Mouse (Mus musculus) hindbrain, embryonic 16.5 days (tissue): Measurements from ENCODE around the gene Rgr. TPM values are rescaled to one million over a fixed set of nuclear protein-coding genes. Genes with fewer than 3 reads are reported as not detected.

Experiments used
- ATAC-seq: fragments of 200-750 bp; cut with Nextera tagmentation; 2 replicates; pipeline ENCODE4 v1.8.0; 2017; ENCODE audit warnings: moderate TSS enrichment, moderate library complexity
- H3K27ac ChIP-seq: fragments of 300-500 bp; sonication (generic); 2 replicates; pipeline ENCODE4 v1.5.1; 2014; ENCODE audit warnings: low read depth, mild to moderate bottlenecking, control low read depth, low read length, moderate library complexity
- H3K27me3 ChIP-seq: fragments of 300-500 bp; sonication (generic); replicated peaks from 2 replicates; pipeline ENCODE4 v1.6.1; 2014; ENCODE audit warnings: low read length; ENCODE audit not compliant: control insufficient read depth, insufficient read depth
- H3K36me3 ChIP-seq: fragments of 300-500 bp; sonication (generic); 2 replicates; pipeline ENCODE4 v1.6.1; 2014; ENCODE audit warnings: mild to moderate bottlenecking, low read length, moderate library complexity, mixed read lengths; ENCODE audit not compliant: control insufficient read depth, insufficient read depth
- H3K4me1 ChIP-seq: fragments of 300-500 bp; sonication (generic); 2 replicates; pipeline ENCODE4 v1.6.1; 2014; ENCODE audit warnings: low read depth, low read length; ENCODE audit not compliant: control insufficient read depth, insufficient read depth
- H3K4me2 ChIP-seq: fragments of 300-500 bp; sonication (generic); 2 replicates; pipeline ENCODE4 v1.6.1; 2014; ENCODE audit warnings: mild to moderate bottlenecking, low read length, control low read depth, moderate library complexity
- H3K4me3 ChIP-seq: fragments of 300-500 bp; sonication (generic); 2 replicates; pipeline ENCODE4 v1.5.1; 2014; ENCODE audit warnings: mild to moderate bottlenecking, low read length, control low read depth, moderate library complexity
- H3K9ac ChIP-seq: fragments of 300-500 bp; sonication (generic); 2 replicates; pipeline ENCODE4 v1.6.1; 2014; ENCODE audit warnings: low read depth, mild to moderate bottlenecking, control low read depth, low read length, moderate library complexity
- H3K9me3 ChIP-seq: fragments of 300-500 bp; sonication (generic); 2 replicates; pipeline ENCODE4 v1.6.1; 2014; ENCODE audit warnings: mild to moderate bottlenecking, low read length, moderate library complexity; ENCODE audit not compliant: control insufficient read depth
- WGBS: fragments of 180-500 bp; shearing (Covaris S2); extraction: QIAGEN DNeasy Blood & Tissue Kit; methylation state at CpG from one replicate; pipeline ENCODE4 v1.1.7; 2014; 5-methylcytosine and 5-hydroxymethylcytosine counted together
- polyA plus RNA-seq: library from polyadenylated mRNA; unstranded; fragments of >200 nt; fragmentation: Nextera tagmentation; extraction: Ambion mirVana; gene quantifications from 2 replicates; pipeline ENCODE4 v1.2.1, GENCODE M21; 2015

Gene Rgr
- polyA plus RNA-seq, 1 experiment from 2014 or later = not detected

DNA sequence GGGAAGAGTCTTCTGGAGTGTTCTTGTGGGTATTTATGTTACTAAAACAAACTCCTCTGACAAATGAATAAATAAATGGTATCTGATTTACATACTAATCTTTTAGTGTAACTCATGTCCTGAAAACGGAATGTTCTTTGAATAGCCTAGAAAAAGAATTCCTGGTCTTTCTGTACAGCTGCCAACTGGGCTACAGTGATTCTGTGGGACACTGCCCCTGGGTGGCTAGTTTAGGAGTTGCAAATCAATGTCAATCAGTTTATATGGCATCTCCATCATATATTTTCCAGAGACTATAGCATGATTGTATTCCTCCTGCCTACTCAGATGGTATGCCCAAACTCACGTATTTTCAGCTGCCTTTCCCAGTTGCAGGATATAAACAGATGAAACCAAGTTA is 16.1 kb upstream of the Rgr start:
- H3K4me1 ChIP-seq = no peaks in the 10 kb centered on the region
- H3K9ac ChIP-seq = no peak overlapping the region
- H3K4me2 ChIP-seq = no peak overlapping the region
- H3K27me3 ChIP-seq = no peaks in the 10 kb centered on the region
- H3K36me3 ChIP-seq = no peaks in the 10 kb centered on the region
- no peaks in the 10 kb centered on the region for H3K9me3 ChIP-seq
- ATAC-seq = no peak
- WGBS = 71% methylated on average over 2 of the region's 2 CpGs
- H3K4me3 ChIP-seq = no peak overlapping the region
- no peak overlapping the region for H3K27ac ChIP-seq

- Histone ChIP-seq H3K4me3 (no peak overlapping the region), H3K9me3 (no peaks in the 10 kb centered on the region), H3K27me3 (no peaks in the 10 kb centered on the region), H3K9ac (no peak overlapping the region), H3K27ac (no peak overlapping the region), H3K4me2 (no peak overlapping the region), H3K4me1 (peaks cover 6% of the 10 kb centered on the region), H3K36me3 (no peaks in the 10 kb centered on the region)
- ATAC-seq = no peak
- 40% methylated on average over 5 of the region's 5 CpGs for WGBS
Measured at GRCm38 (mm10) chr14:37034432-37034831, 14.3 kb downstream of the Rgr start.

DNA sequence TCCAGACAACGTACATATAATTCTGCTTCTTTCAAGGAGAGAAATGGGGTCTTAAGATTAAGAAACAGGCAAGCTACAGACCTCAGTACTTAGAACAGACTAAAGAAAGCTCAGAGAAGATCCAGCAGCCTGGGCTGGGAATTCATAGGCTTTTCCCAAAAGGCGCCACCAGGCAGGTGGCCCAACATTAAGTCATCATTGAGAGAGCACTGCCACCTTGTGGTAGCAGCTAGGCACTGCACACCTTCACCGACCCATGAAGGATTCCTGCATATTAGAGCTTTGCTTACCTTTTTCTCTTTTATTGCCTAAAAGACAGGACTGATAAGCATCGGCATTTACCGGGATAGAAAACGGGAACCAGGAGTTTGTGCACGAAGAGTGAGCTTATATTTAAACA is 15.5 kb downstream of the Rgr start:
- Histone ChIP-seq H3K4me2 (no peak overlapping the region), H3K27ac (peak overlapping the region; percentile 35; the same call in 1 of the 2 replicates)

DNA sequence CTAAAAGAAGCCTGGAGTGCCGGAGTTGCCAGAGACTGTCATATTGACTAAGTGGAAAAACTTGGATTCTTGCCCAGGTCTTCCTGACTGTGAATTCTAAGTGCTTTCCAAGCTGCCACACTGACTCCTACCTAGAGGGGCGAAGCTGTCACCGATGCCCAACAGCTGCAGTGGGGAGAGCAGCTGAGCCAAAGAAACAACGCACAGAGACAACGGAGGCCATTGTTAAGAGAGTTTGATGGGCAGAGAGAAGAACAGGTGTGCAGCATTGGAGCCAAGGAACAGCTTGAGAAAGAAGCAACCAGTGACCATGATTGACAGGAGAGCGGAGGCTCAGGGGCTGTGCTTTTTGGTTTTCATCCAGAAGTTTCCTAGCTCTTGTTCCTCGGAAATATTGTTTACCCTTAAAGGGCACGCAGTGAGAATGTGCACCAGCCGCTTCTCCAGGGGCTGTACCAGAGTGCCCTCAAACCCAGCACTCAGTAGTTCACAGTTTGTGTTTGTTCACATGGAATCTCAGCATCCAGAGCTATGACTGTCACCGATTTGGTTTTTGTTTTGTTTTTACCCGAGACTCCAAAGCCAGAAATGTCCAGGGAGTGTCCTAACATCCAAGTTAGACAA is 16.2 kb downstream of the Rgr start:
- Histone ChIP-seq H3K4me3 (no peak overlapping the region), H3K4me2 (peak overlapping the region; percentile 29; the same call in 1 of the 2 replicates), H3K4me1 (peaks cover 6% of the 10 kb centered on the region), H3K36me3 (no peaks in the 10 kb centered on the region), H3K9me3 (no peaks in the 10 kb centered on the region), H3K27ac (peak overlapping the region; percentile 35; the same call in 1 of the 2 replicates), H3K27me3 (no peaks in the 10 kb centered on the region), H3K9ac (no peak overlapping the region)
- peak; percentile 90 for ATAC-seq
- 49% methylated on average over 11 of the region's 11 CpGs for WGBS

More for the DNA sequence above, 15.5 kb downstream of the Rgr start:
- peak; percentile 68 for ATAC-seq
- 14% methylated on average over 7 of the region's 7 CpGs for WGBS
- Histone ChIP-seq H3K9me3 (no peaks in the 10 kb centered on the region), H3K27me3 (no peaks in the 10 kb centered on the region), H3K4me3 (no peak overlapping the region), H3K36me3 (no peaks in the 10 kb centered on the region), H3K4me1 (peaks cover 6% of the 10 kb centered on the region), H3K9ac (no peak overlapping the region)

DNA sequence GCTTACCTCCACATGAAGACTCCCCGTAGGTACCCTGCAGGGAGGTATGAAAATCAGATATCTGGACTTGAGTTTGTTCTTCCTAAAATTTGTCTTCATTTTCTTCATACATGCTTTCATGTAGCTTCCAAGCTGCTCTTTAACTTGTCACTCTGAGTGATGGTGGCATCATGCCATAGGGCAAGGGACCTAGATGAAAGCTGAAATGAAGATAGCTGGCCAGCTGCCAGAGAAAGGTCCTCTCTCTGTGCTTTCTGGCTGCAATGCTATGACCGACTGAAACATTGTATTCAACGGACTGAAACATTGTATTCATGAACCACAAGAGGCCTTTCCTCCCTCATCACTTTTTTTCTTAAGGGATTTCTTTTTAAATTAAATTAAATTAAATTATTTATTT is 20.2 kb downstream of the Rgr start:
- ATAC-seq = no peak
- Histone ChIP-seq H3K4me1 (peaks cover 6% of the 10 kb centered on the region), H3K27ac (no peak overlapping the region), H3K27me3 (no peaks in the 10 kb centered on the region), H3K4me2 (no peak overlapping the region), H3K4me3 (no peak overlapping the region), H3K36me3 (no peaks in the 10 kb centered on the region), H3K9me3 (no peaks in the 10 kb centered on the region), H3K9ac (no peak overlapping the region)
- 69% methylated on average over 3 of the region's 3 CpGs for WGBS

GRCm38 (mm10) chr14:37027951-37028350 is 20.8 kb downstream of the Rgr start:
- peaks cover 4% of the 10 kb centered on the region for H3K4me1 ChIP-seq
- no peaks in the 10 kb centered on the region for H3K36me3 ChIP-seq
- no peak overlapping the region for H3K4me2 ChIP-seq
- no peak overlapping the region for H3K4me3 ChIP-seq
- no peaks in the 10 kb centered on the region for H3K9me3 ChIP-seq
- no peak overlapping the region for H3K9ac ChIP-seq
- H3K27ac ChIP-seq = no peak overlapping the region
- no peak for ATAC-seq
- WGBS = 93% methylated on average over 3 of the region's 3 CpGs
- no peaks in the 10 kb centered on the region for H3K27me3 ChIP-seq

DNA sequence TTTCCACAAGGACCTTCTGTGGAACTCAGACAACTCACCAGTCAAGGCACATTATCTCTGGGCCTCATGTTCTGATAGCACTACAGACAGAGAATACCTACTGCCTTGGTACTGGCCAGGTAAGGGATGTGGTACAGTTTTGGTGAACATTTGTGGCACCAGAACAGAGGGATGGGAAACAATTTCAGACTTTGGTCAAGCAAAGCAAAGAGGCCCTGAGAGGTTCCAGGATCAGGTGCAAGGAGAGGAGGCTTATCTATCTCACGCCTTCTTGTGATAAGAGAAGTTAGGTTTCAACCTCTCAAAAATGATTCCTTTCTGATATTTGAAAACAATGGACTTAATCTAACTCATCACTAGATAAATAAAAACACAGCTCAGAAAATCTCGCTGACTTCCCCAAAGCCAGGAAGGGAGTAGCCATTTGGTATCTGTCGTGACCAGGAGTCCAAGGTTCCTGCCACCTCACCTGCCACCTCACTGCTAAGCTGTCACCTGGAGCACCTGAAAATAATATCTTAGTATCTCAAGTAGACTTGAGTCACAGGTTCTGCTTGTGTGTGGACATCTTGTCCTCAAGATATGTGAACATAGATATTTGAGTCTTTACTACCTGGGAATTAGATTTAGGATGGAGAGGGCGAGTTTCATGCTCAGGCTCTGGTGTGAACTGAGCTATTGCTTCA is 21.4 kb downstream of the Rgr start:
- no peak for ATAC-seq
- Histone ChIP-seq H3K4me1 (peaks cover under 1% of the 10 kb centered on the region; the same call in 1 of the 2 replicates), H3K4me2 (no peak overlapping the region), H3K9me3 (no peaks in the 10 kb centered on the region), H3K27ac (no peak overlapping the region), H3K4me3 (no peak overlapping the region), H3K9ac (no peak overlapping the region), H3K36me3 (no peaks in the 10 kb centered on the region), H3K27me3 (no peaks in the 10 kb centered on the region)
- WGBS = 93% methylated on average over 4 of the region's 4 CpGs

GRCm38 (mm10) chr14:37015894-37016293 is 32.9 kb downstream of the Rgr start:
- no peak overlapping the region for H3K4me3 ChIP-seq
- no peaks in the 10 kb centered on the region for H3K36me3 ChIP-seq
- H3K27ac ChIP-seq = no peak overlapping the region
- H3K27me3 ChIP-seq = no peaks in the 10 kb centered on the region
- no peak overlapping the region for H3K4me2 ChIP-seq
- H3K9me3 ChIP-seq = no peaks in the 10 kb centered on the region
- H3K9ac ChIP-seq = no peak overlapping the region
- H3K4me1 ChIP-seq = peaks cover 3% of the 10 kb centered on the region; the same call in 1 of the 2 replicates
- ATAC-seq = no peak
- WGBS = 40% methylated on average over 5 of the region's 5 CpGs

DNA sequence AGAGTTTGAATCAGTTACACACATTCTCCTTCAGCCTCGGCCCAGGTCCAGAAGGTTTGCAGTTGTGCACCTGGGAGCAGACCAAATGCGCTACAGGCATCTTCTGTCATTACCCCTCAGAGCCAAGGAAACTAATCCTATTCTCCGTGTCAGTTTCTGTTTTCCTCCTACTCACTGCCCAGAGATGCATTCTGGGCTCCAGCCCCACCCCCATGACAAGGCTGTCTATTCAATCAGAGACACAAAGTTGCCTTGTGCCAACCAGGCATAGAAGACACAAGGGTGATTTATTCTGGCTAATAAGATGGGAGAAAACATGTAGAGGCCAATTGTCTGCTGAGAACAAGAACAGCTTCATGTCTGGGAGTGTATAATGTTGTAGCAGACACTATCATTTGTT is 35.1 kb downstream of the Rgr start:
- H3K27ac ChIP-seq = no peak overlapping the region
- peaks cover 3% of the 10 kb centered on the region; the same call in 1 of the 2 replicates for H3K4me1 ChIP-seq
- H3K36me3 ChIP-seq = no peaks in the 10 kb centered on the region
- no peak overlapping the region for H3K4me2 ChIP-seq
- H3K9ac ChIP-seq = no peak overlapping the region
- no peak overlapping the region for H3K4me3 ChIP-seq
- peak; percentile 91 for ATAC-seq
- no peaks in the 10 kb centered on the region for H3K27me3 ChIP-seq
- WGBS = 42% methylated on average over 3 of the region's 3 CpGs
- H3K9me3 ChIP-seq = no peaks in the 10 kb centered on the region
